Mouse (Mus musculus) forebrain, embryonic 16.5 days (tissue): ENCODE results near the gene Ntsr2. TPM values are rescaled to one million over a fixed set of nuclear protein-coding genes. Genes with fewer than 3 reads are reported as not detected.

Experiments used
- ATAC-seq: fragments of 200-750 bp; cut with Nextera tagmentation; 2 replicates; pipeline ENCODE4 v1.8.0; 2017; ENCODE audit warnings: mild to moderate bottlenecking, moderate library complexity
- H3K27ac ChIP-seq: fragments of 300-500 bp; sonication (generic); 2 replicates; pipeline ENCODE4 v1.5.1; 2014; ENCODE audit warnings: low read length, control low read depth
- H3K27me3 ChIP-seq: fragments of 300-500 bp; sonication (generic); replicated peaks from 2 replicates; pipeline ENCODE4 v1.6.1; 2014; ENCODE audit warnings: low read length; ENCODE audit not compliant: control insufficient read depth, insufficient read depth
- H3K36me3 ChIP-seq: fragments of 300-500 bp; sonication (generic); 2 replicates; pipeline ENCODE4 v1.6.1; 2014; ENCODE audit not compliant: control insufficient read depth, insufficient read depth
- H3K4me1 ChIP-seq: fragments of 300-500 bp; sonication (generic); replicated peaks from 2 replicates; pipeline ENCODE4 v1.6.1; 2014; ENCODE audit warnings: low read length; ENCODE audit not compliant: control insufficient read depth, insufficient read depth
- H3K4me2 ChIP-seq: fragments of 300-500 bp; sonication (generic); 2 replicates; pipeline ENCODE4 v1.6.1; 2014; ENCODE audit warnings: mild to moderate bottlenecking, low read length, control low read depth
- H3K4me3 ChIP-seq: fragments of 300-500 bp; sonication (generic); replicated peaks from 2 replicates; pipeline ENCODE4 v1.5.1; 2014; ENCODE audit warnings: mild to moderate bottlenecking, low read length, control low read depth
- H3K9ac ChIP-seq: fragments of 300-500 bp; sonication (generic); replicated peaks from 2 replicates; pipeline ENCODE4 v1.6.1; 2014; ENCODE audit warnings: low read depth, low read length, control low read depth
- H3K9me3 ChIP-seq: fragments of 300-500 bp; sonication (generic); 2 replicates; pipeline ENCODE4 v1.6.1; 2016; ENCODE audit warnings: low read length; ENCODE audit not compliant: control insufficient read depth
- WGBS: fragments of 180-500 bp; shearing (Covaris S2); extraction: QIAGEN DNeasy Blood & Tissue Kit; methylation state at CpG from one replicate; pipeline ENCODE4 v1.1.7; 2014; 5-methylcytosine and 5-hydroxymethylcytosine counted together
- polyA plus RNA-seq: library from polyadenylated mRNA; unstranded; fragments of >200 nt; fragmentation: Nextera tagmentation; extraction: Ambion mirVana; gene quantifications from 2 replicates; pipeline ENCODE4 v1.2.1, GENCODE M21; 2015

Gene Ntsr2
- polyA plus RNA-seq, result 1.8 and 2.9 TPM in 2 replicates

- 4% methylated on average over 58 of the region's 58 CpGs for WGBS
- Histone ChIP-seq H3K36me3 (no peaks in the 10 kb centered on the region), H3K27me3 (peaks cover 16% of the 10 kb centered on the region), H3K4me2 (peak within 1 kb of the TSS; percentile 88), H3K9me3 (no peaks in the 10 kb centered on the region), H3K27ac (no peak within 1 kb of the TSS), H3K4me1 (peaks cover 8% of the 10 kb centered on the region), H3K4me3 (peak within 1 kb of the TSS; percentile 45), H3K9ac (peak within 1 kb of the TSS; percentile 47)
- peak; percentile 93 for ATAC-seq
Observed at GRCm38 (mm10) chr12:16653332-16654093, at the start of gene Ntsr2. Gene Ntsr2 (plus strand): TSS chr12:16653382.

GRCm38 (mm10) chr12:16605624-16606023 is 47.6 kb upstream of the Ntsr2 start:
- Histone ChIP-seq H3K4me2 (no peak overlapping the region), H3K4me1 (no peaks in the 10 kb centered on the region), H3K27ac (no peak overlapping the region), H3K36me3 (no peaks in the 10 kb centered on the region), H3K9me3 (no peaks in the 10 kb centered on the region), H3K27me3 (no peaks in the 10 kb centered on the region), H3K4me3 (no peak overlapping the region), H3K9ac (no peak overlapping the region)
- no peak for ATAC-seq
- 74% methylated on average over 5 of the region's 5 CpGs for WGBS

- no peak within 1 kb of the TSS for H3K4me2 ChIP-seq
- ATAC-seq, result no peak
- H3K9me3 ChIP-seq, result no peaks in the 10 kb centered on the region
- no peak within 1 kb of the TSS for H3K27ac ChIP-seq
- 86% methylated on average over 2 of the region's 2 CpGs for WGBS
- no peaks in the 10 kb centered on the region for H3K4me1 ChIP-seq
- no peak within 1 kb of the TSS for H3K4me3 ChIP-seq
- no peaks in the 10 kb centered on the region for H3K36me3 ChIP-seq
- H3K27me3 ChIP-seq, result no peaks in the 10 kb centered on the region
- H3K9ac ChIP-seq, result no peak within 1 kb of the TSS
Observed at GRCm38 (mm10) chr12:16610936-16611335, 42.2 kb upstream of the Ntsr2 start, which contains the start of gene Lpin1. Gene Lpin1 (minus strand): TSS chr12:16610966.

GRCm38 (mm10) chr12:16614556-16614955 is 38.6 kb upstream of the Ntsr2 start:
- WGBS, result 75% methylated on average over 3 of the region's 3 CpGs
- ATAC-seq, result no peak
- H3K27ac ChIP-seq, result no peak overlapping the region
- H3K36me3 ChIP-seq, result no peaks in the 10 kb centered on the region
- H3K4me1 ChIP-seq, result peaks cover 10% of the 10 kb centered on the region
- H3K27me3 ChIP-seq, result no peaks in the 10 kb centered on the region
- H3K9ac ChIP-seq, result no peak overlapping the region
- no peaks in the 10 kb centered on the region for H3K9me3 ChIP-seq
- H3K4me2 ChIP-seq, result no peak overlapping the region
- H3K4me3 ChIP-seq, result no peak overlapping the region

- 82% methylated on average over 2 of the region's 2 CpGs for WGBS
- H3K9ac ChIP-seq, result no peak overlapping the region
- ATAC-seq, result no peak
- no peaks in the 10 kb centered on the region for H3K36me3 ChIP-seq
- no peaks in the 10 kb centered on the region for H3K27me3 ChIP-seq
- no peaks in the 10 kb centered on the region for H3K9me3 ChIP-seq
- no peak overlapping the region for H3K4me2 ChIP-seq
- no peak overlapping the region for H3K4me3 ChIP-seq
- no peak overlapping the region for H3K27ac ChIP-seq
- H3K4me1 ChIP-seq, result peaks cover 14% of the 10 kb centered on the region
Observed at GRCm38 (mm10) chr12:16615738-16616137, 37.4 kb upstream of the Ntsr2 start.

GRCm38 (mm10) chr12:16618512-16619274 is 34.5 kb upstream of the Ntsr2 start:
- no peak overlapping the region for H3K9ac ChIP-seq
- H3K36me3 ChIP-seq, result no peaks in the 10 kb centered on the region
- H3K4me3 ChIP-seq, result no peak overlapping the region
- ATAC-seq, result peak; percentile 89
- H3K27ac ChIP-seq, result no peak overlapping the region
- no peak overlapping the region for H3K4me2 ChIP-seq
- H3K4me1 ChIP-seq, result peaks cover 14% of the 10 kb centered on the region
- no peaks in the 10 kb centered on the region for H3K9me3 ChIP-seq
- WGBS, result 11% methylated on average over 12 of the region's 12 CpGs
- no peaks in the 10 kb centered on the region for H3K27me3 ChIP-seq

- Histone ChIP-seq H3K27ac (no peak overlapping the region), H3K9ac (no peak overlapping the region), H3K4me2 (no peak overlapping the region), H3K4me1 (peaks cover 14% of the 10 kb centered on the region), H3K4me3 (no peak overlapping the region), H3K36me3 (no peaks in the 10 kb centered on the region), H3K9me3 (no peaks in the 10 kb centered on the region), H3K27me3 (no peaks in the 10 kb centered on the region)
- 60% methylated on average over 6 of the region's 6 CpGs for WGBS
- peak; percentile 56 for ATAC-seq
Observed at GRCm38 (mm10) chr12:16619453-16619852, 33.7 kb upstream of the Ntsr2 start.

GRCm38 (mm10) chr12:16620230-16620629 is 33.0 kb upstream of the Ntsr2 start:
- H3K9ac ChIP-seq, result no peak overlapping the region
- H3K4me2 ChIP-seq, result no peak overlapping the region
- WGBS, result 82% methylated on average over 3 of the region's 3 CpGs
- H3K4me1 ChIP-seq, result peaks cover 14% of the 10 kb centered on the region
- H3K27ac ChIP-seq, result no peak overlapping the region
- no peak overlapping the region for H3K4me3 ChIP-seq
- H3K27me3 ChIP-seq, result no peaks in the 10 kb centered on the region
- no peak for ATAC-seq
- H3K9me3 ChIP-seq, result no peaks in the 10 kb centered on the region
- no peaks in the 10 kb centered on the region for H3K36me3 ChIP-seq

GRCm38 (mm10) chr12:16630152-16630865 is 22.9 kb upstream of the Ntsr2 start:
- H3K9ac ChIP-seq, result no peak overlapping the region
- WGBS, result 71% methylated on average over 7 of the region's 7 CpGs
- no peak overlapping the region for H3K4me2 ChIP-seq
- H3K27ac ChIP-seq, result no peak overlapping the region
- no peak for ATAC-seq
- H3K4me1 ChIP-seq, result no peaks in the 10 kb centered on the region
- no peaks in the 10 kb centered on the region for H3K9me3 ChIP-seq
- H3K4me3 ChIP-seq, result no peak overlapping the region
- no peaks in the 10 kb centered on the region for H3K27me3 ChIP-seq
- H3K36me3 ChIP-seq, result no peaks in the 10 kb centered on the region
